Mouse (Mus musculus) myocyte (in vitro differentiated cells): ENCODE results near the gene Hook1. TPM values are rescaled to one million over a fixed set of nuclear protein-coding genes. Genes with fewer than 3 reads are reported as not detected.
"Not testable (repeated sequence)": the region's sequence is repeated elsewhere in the genome, so short reads cannot be mapped to it uniquely, and the experiment has no call there.

Experiments
- H3K27me3 ChIP-seq: one replicate; pipeline ENCODE4 v1.6.1; 2011; ENCODE audit not compliant: control insufficient read depth, insufficient read depth, insufficient read length
- H3K36me3 ChIP-seq: one replicate; pipeline ENCODE4 v1.6.1; 2011; ENCODE audit not compliant: control insufficient read depth, insufficient read depth
- H3K4me2 ChIP-seq: one replicate; pipeline ENCODE4 v1.6.1; 2011; ENCODE audit warnings: low read depth, control low read depth
- H3K4me3 ChIP-seq: one replicate; pipeline ENCODE4 v1.5.1; 2011; ENCODE audit warnings: mild to moderate bottlenecking, control low read depth, moderate library complexity
- H3K79me2 ChIP-seq: one replicate; pipeline ENCODE4 v1.6.1; 2011; ENCODE audit not compliant: control insufficient read depth, insufficient read depth
- H3ac ChIP-seq: one replicate; pipeline ENCODE4 v1.6.1; 2011; ENCODE audit not compliant: control insufficient read depth, insufficient read length
- CEBPB ChIP-seq: IDR thresholded peaks from 2 replicates; pipeline ENCODE4 v1.6.1; 2011; ENCODE audit warnings: mild to moderate bottlenecking, moderate library complexity; ENCODE audit not compliant: poor library complexity, insufficient read depth, severe bottlenecking
- E2F4 ChIP-seq: IDR thresholded peaks from one replicate; pipeline ENCODE4 v1.6.1; 2011; ENCODE audit warnings: mild to moderate bottlenecking, control low read depth, moderate library complexity; ENCODE audit not compliant: insufficient read depth
- MAX ChIP-seq: IDR thresholded peaks from one replicate; pipeline ENCODE4 v1.6.1; 2011; ENCODE audit warnings: low read depth, mild to moderate bottlenecking, control low read depth
- MYOD1 ChIP-seq, 3 experiments: IDR thresholded peaks; one replicate each; pipeline ENCODE4 v1.6.1; 2011; ENCODE audit warnings: control low read depth in 2 of 3, low read depth in 2 of 3, mild to moderate bottlenecking in 2 of 3, moderate library complexity in 1 of 3; ENCODE audit not compliant: insufficient read length in 2 of 3, control insufficient read depth in 1 of 3
- MYOG ChIP-seq, 3 experiments: IDR thresholded peaks; one replicate each; pipeline ENCODE4 v1.6.1; 2011; ENCODE audit warnings: control low read depth in 2 of 3, low read depth in 2 of 3, mild to moderate bottlenecking in 2 of 3; ENCODE audit not compliant: insufficient read length in 2 of 3, control insufficient read depth in 1 of 3, insufficient read depth in 1 of 3
- POLR2A ChIP-seq: IDR thresholded peaks from one replicate; pipeline ENCODE4 v1.6.1; 2011; ENCODE audit warnings: low read depth, mild to moderate bottlenecking, control low read depth, moderate library complexity; ENCODE audit not compliant: insufficient read length
- POLR2AphosphoS2 ChIP-seq: IDR thresholded peaks from one replicate; pipeline ENCODE4 v1.6.1; 2011; ENCODE audit warnings: low read depth, control low read depth; ENCODE audit not compliant: insufficient read length
- REST ChIP-seq: IDR thresholded peaks from one replicate; pipeline ENCODE4 v1.6.1; 2011; ENCODE audit warnings: mild to moderate bottlenecking, control low read depth, moderate library complexity; ENCODE audit not compliant: insufficient read depth, insufficient read length
- SRF ChIP-seq: IDR thresholded peaks from one replicate; pipeline ENCODE4 v1.6.1; 2011; ENCODE audit warnings: low read depth; ENCODE audit not compliant: control insufficient read depth, insufficient read length
- TCF12 ChIP-seq: IDR thresholded peaks from one replicate; pipeline ENCODE4 v1.6.1; 2011; ENCODE audit warnings: mild to moderate bottlenecking, control low read depth; ENCODE audit not compliant: poor library complexity, insufficient read depth, severe bottlenecking
- TCF3 ChIP-seq: IDR thresholded peaks from one replicate; pipeline ENCODE4 v1.6.1; 2011; ENCODE audit warnings: low read depth, control low read depth; ENCODE audit not compliant: insufficient read length
- USF1 ChIP-seq: IDR thresholded peaks from one replicate; pipeline ENCODE4 v1.6.1; 2011; ENCODE audit warnings: low read depth, mild to moderate bottlenecking, control low read depth, moderate library complexity
- polyA plus RNA-seq: library from polyadenylated mRNA; unstranded; fragments of >200 nt; fragmentation: generic; extraction: Trizol; gene quantifications from one replicate; pipeline ENCODE4 v1.2.1, GENCODE M21; 2012; ENCODE audit warnings: missing spikeins

The Hook1 gene
- polyA plus RNA-seq, 1 experiment: 0.10 TPM

DNA sequence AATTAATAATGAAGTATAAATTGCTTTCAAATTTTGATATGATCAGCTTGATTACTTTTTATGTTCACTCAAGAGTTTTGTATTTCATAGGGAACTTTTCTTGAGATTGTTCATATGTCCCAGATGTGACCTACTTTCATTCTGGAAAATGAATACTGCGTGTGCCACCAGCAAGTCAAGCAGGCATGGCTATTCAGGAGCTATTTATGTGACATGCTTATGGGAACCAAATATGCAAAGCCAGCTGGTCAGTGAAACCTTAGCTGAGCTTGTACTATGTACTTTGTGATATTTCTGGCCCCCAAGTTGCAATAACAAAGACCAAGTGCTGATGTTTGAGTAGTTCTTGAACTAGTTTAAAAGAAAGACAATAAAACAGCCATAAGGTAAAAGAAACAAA, 19.1 kb upstream of the Hook1 start:
- H3K79me2 ChIP-seq: no peaks in the 10 kb centered on the region
- no peak overlapping the region for H3K4me3 ChIP-seq
- no peaks in the 10 kb centered on the region for H3K27me3 ChIP-seq
- H3K36me3 ChIP-seq: no peaks in the 10 kb centered on the region
- TF ChIP-seq MYOD1 (IDR thresholded peaks at IDR 0.05; ENCODE audit: control insufficient read depth in 1 of 3, insufficient read length in 2 of 3, low read depth in 2 of 3) (no peak), MYOG (IDR thresholded peaks at IDR 0.05; ENCODE audit: control insufficient read depth in 1 of 3, insufficient read depth in 1 of 3, insufficient read length in 2 of 3, low read depth in 2 of 3) (no peak), SRF (no peak), POLR2A (no peak), POLR2AphosphoS2 (no peak), TCF12 (no peak), CEBPB (no peak), TCF3 (no peak)
- H3K4me2 ChIP-seq: no peak overlapping the region
- no peak overlapping the region for H3ac ChIP-seq

DNA sequence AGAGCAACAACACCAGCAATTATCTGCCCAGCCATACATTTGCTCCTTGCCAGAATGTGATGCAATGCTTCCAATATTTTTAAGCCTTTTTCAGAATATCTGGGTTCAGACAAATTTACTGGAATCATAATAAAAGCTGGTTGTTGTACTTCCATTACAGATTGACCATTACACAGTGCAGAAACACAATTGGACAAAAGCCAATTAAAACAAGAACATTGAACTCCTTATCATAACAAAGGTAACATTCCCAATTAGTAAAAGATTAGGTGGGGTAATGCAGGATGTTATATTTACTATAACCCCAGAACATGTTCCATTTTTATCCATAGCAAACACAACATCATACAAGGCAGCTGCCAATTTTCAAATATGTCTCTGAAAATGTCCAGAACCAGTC, 13.7 kb upstream of the Hook1 start:
- Histone ChIP-seq H3K79me2 (no peaks in the 10 kb centered on the region), H3K27me3 (no peaks in the 10 kb centered on the region), H3ac (no peak overlapping the region), H3K36me3 (no peaks in the 10 kb centered on the region), H3K4me3 (no peak overlapping the region), H3K4me2 (no peak overlapping the region)
- TF ChIP-seq POLR2AphosphoS2 (no peak), E2F4 (no peak)

DNA sequence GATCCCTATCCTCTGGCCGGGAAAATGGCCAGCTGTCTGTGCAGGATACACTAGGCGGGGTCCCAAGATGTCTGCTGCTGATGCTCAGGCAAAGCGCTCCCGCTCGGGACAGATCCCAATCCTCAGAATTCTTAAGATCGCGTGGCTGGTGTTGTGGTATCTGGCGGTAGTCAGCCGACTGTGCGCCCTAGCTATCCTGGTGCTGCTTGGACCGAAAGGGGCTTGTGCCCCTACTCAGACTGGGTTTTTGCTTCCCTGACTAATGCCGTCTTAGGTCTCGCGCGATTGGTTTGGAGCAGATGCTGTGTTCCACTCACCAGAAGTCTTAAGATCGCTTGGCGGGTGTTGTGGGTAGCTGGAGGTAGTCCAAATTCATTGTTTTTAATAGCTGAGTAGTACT, 15.2 kb downstream of the Hook1 start:
- not testable (repeated sequence) for H3K4me3 ChIP-seq, H3ac ChIP-seq, H3K4me2 ChIP-seq, H3K79me2 ChIP-seq, H3K36me3 ChIP-seq, H3K27me3 ChIP-seq

DNA sequence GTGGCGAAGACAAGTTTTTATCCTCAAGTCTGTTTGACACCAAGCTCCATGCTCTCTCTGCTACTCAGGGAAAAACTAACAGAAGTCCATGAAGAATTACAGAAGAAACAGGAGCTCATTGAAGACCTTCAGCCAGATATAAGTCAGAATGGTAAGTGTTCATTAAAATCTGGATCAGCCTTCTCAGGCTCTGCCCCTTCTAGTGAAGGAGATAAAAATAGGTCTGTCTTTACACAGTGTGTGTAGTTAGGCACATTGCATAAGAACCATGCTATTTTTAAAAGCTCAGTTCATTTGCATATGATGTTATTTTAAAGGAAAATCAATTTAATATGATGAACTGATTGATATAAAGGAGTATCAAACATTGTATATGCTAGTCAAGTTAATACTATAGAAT, 49.8 kb downstream of the Hook1 start:
- Histone ChIP-seq H3ac (no peak overlapping the region), H3K4me3 (no peak overlapping the region), H3K36me3 (no peaks in the 10 kb centered on the region), H3K27me3 (no peaks in the 10 kb centered on the region), H3K4me2 (no peak overlapping the region), H3K79me2 (no peaks in the 10 kb centered on the region)
- TF ChIP-seq USF1: no peak
- TF ChIP-seq TCF3: no peak
- TF ChIP-seq MYOG (IDR thresholded peaks at IDR 0.05; ENCODE audit: control insufficient read depth in 1 of 3, insufficient read depth in 1 of 3, insufficient read length in 2 of 3, low read depth in 2 of 3): no peak
- TF ChIP-seq POLR2A: no peak
- TF ChIP-seq CEBPB: no peak
- no peak for TF ChIP-seq MAX
- no peak for TF ChIP-seq SRF
- TF ChIP-seq REST: no peak
- no peak for TF ChIP-seq TCF12
- no peak for TF ChIP-seq POLR2AphosphoS2
- no peak for TF ChIP-seq E2F4

DNA sequence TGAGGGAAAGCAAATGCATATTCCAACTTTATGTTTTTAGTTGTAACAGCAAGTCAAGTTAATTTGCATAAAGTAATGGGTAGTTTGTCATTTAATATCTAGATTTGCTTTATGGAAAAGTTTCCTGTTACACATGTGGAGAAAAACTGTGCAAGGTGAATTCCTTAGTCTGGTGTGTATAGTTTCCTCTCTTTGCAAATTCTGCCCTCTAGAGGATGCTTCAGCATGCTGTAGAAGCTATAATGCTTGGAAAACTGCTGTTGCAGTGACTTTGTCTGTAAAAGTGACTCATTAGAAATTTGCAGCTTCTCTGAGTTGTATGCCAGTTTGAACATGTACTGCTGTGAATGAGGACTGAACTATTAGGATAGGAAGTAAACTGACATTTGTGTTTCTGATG, 55.8 kb downstream of the Hook1 start:
- Histone ChIP-seq H3K79me2 (no peaks in the 10 kb centered on the region), H3ac (no peak overlapping the region), H3K4me2 (peak overlapping the region; percentile 19), H3K4me3 (no peak overlapping the region), H3K36me3 (no peaks in the 10 kb centered on the region), H3K27me3 (no peaks in the 10 kb centered on the region)
- TF ChIP-seq MAX (no peak), REST (no peak), E2F4 (no peak), SRF (no peak), MYOG (IDR thresholded peaks at IDR 0.05; ENCODE audit: control insufficient read depth in 1 of 3, insufficient read depth in 1 of 3, insufficient read length in 2 of 3, low read depth in 2 of 3) (no peak), TCF12 (no peak), USF1 (no peak), CEBPB (no peak), TCF3 (no peak), MYOD1 (IDR thresholded peaks at IDR 0.05; ENCODE audit: control insufficient read depth in 1 of 3, insufficient read length in 2 of 3, low read depth in 2 of 3) (no peak), POLR2AphosphoS2 (no peak), POLR2A (no peak)

DNA sequence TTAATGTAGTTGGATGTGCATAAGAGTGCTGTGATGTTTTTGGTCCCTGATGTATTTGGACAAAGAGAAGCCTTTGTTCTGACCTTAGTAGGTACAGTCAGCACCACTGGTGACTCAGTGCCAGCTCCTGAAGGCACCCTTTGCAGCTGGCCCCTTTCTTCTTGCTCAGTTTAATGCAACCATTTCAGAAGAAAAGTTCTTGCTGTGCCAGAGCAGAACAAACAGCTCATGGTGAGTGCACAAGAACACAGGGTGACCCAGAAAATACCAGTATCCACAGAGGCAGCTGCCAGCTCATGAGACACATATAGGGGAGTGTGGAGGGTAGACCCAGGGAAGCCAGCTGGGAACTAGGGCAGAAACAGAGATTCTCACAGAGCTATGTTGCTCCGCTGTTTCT, 61.4 kb downstream of the Hook1 start:
- H3K79me2 ChIP-seq: no peaks in the 10 kb centered on the region
- no peak overlapping the region for H3K4me2 ChIP-seq
- no peaks in the 10 kb centered on the region for H3K36me3 ChIP-seq
- H3K4me3 ChIP-seq: no peak overlapping the region
- no peaks in the 10 kb centered on the region for H3K27me3 ChIP-seq
- TF ChIP-seq TCF12 (no peak), SRF (no peak), MAX (no peak), REST (no peak)
- no peak overlapping the region for H3ac ChIP-seq
